12 mouse cellular contexts compared by ENCODE assay signal in the genomic region with DNA sequence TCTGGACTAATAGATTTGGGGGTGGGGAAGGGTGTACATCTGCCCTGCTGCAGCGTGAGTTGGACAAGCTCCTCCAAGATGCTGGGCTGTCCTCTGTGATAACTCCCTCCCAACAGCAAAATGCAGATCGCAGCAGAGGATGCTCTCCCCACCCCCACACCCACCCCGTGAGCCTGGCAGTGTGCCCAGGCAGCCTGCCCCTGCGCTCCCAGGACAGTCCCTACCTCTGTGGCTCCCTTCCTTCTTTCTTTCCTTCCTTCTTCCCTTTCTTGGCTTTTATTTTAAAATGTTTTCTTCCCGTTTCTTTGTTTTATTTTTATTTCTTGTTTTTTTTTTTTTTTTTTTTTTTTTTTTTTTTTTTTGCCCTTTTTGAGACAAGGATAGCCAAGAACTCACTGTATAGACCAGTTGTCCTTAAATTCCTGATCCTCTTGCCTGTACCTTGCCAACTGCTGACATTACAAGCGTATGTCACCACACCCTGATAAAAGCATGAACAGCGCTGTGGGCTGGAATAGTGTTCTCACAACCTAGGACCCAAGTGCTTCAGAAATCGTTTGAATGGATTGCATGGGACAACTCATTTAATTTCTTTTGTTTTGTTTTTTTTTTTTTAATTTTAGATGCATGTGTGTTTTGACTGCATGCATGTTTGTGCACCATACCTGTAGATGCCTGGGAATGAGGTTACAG. TPM values are rescaled to one million over a fixed set of nuclear protein-coding genes. Genes with fewer than 3 reads are reported as not detected.
DNase-seq lines count a peak whose midpoint lies in the region; ATAC-seq and TF ChIP-seq lines count a peak whose summit lies in the region.
"Had no signal": no experiment of that assay in that cellular context is flagged by ENCODE, and none has a peak within 500 bp of the region (broad histone marks: within the 10 kb centered on the region; RNA-seq: fewer than 3 reads in every experiment).

No protein-coding gene starts in this region.

- no peak for TF ChIP-seq CTCF in cerebellum, adult 2 months (IDR thresholded peaks at IDR 0.05; ENCODE audit: borderline replicate concordance, insufficient read depth, low read depth, low read length)
- TF ChIP-seq CTCF in midbrain, postnatal 0 days (IDR thresholded peaks at IDR 0.05): no peak

- intact Hi-C loops in gastrocnemius, postnatal 36 days (cut with DNase I): no loop called here

- H3K4me1 ChIP-seq in forebrain, embryonic 14.5 days (ENCODE audit: control insufficient read depth, insufficient read depth, low read length): peaks cover 18% of the 10 kb centered on the region
- no peaks in the 10 kb centered on the region for H3K4me1 ChIP-seq in forebrain, embryonic 11.5 days (replicated peaks; ENCODE audit: control insufficient read depth, insufficient read depth, low read length)
- H3K4me1 ChIP-seq in midbrain, embryonic 14.5 days (ENCODE audit: control insufficient read depth, insufficient read depth, low read length): peaks cover 23% of the 10 kb centered on the region
- no peaks in the 10 kb centered on the region; the same call in 1 of the 2 replicates for H3K4me1 ChIP-seq in midbrain, embryonic 11.5 days (ENCODE audit: control insufficient read depth, insufficient read depth, low read length)
- H3K4me1 ChIP-seq in cerebellum, adult 2 months (ENCODE audit: control insufficient read depth, insufficient read depth, low read length): peaks cover 21% of the 10 kb centered on the region
- H3K4me1 ChIP-seq in midbrain, postnatal 0 days (ENCODE audit: insufficient read depth, low read length): 0 out of 2 replicates have a peak, but pooled peaks cover 4% of the 10 kb centered on the region
- H3K4me1 ChIP-seq: embryonic facial prominence, embryonic 15.5 days had no signal

- H3K4me2 ChIP-seq in forebrain, embryonic 14.5 days (ENCODE audit: low read length): peak overlapping the region; percentile 7; the same call in 1 of the 2 replicates
- H3K4me2 ChIP-seq in forebrain, embryonic 11.5 days (ENCODE audit: low read depth, low read length, severe bottlenecking): no peak overlapping the region
- H3K4me2 ChIP-seq in midbrain, embryonic 14.5 days (ENCODE audit: low read length): no peak overlapping the region
- H3K4me2 ChIP-seq in midbrain, embryonic 11.5 days: no peak overlapping the region
- H3K4me2 ChIP-seq in midbrain, postnatal 0 days (ENCODE audit: low read depth, low read length, poor library complexity, severe bottlenecking): no peak overlapping the region
- H3K4me2 ChIP-seq: embryonic facial prominence, embryonic 15.5 days had no signal

- WGBS in forebrain, embryonic 14.5 days: 44% methylated on average over 8 of the region's 8 CpGs
- WGBS in forebrain, embryonic 11.5 days: 62% methylated on average over 8 of the region's 8 CpGs
- WGBS in midbrain, embryonic 14.5 days: 45% methylated on average over 8 of the region's 8 CpGs
- WGBS in midbrain, embryonic 11.5 days: 62% methylated on average over 8 of the region's 8 CpGs
- WGBS in cerebellum, adult 2 months: 11% methylated on average over 8 of the region's 8 CpGs
- 44% methylated on average over 8 of the region's 8 CpGs for WGBS in midbrain, postnatal 0 days

- H3K9ac ChIP-seq in forebrain, embryonic 14.5 days (ENCODE audit: low read length): peak overlapping the region; percentile 35; the same call in 1 of the 2 replicates
- no peak overlapping the region for H3K9ac ChIP-seq in forebrain, embryonic 11.5 days (ENCODE audit: low read length)
- H3K9ac ChIP-seq in midbrain, embryonic 14.5 days (replicated peaks; ENCODE audit: low read length): no peak overlapping the region
- H3K9ac ChIP-seq in midbrain, embryonic 11.5 days (ENCODE audit: low read length): no peak overlapping the region
- no peak overlapping the region for H3K9ac ChIP-seq in midbrain, postnatal 0 days (replicated peaks; ENCODE audit: low read length, poor library complexity, severe bottlenecking)
- H3K9ac ChIP-seq: embryonic facial prominence, embryonic 15.5 days; forebrain, embryonic 15.5 days had no signal

- ATAC-seq in forebrain, embryonic 14.5 days: no peak
- no peak for ATAC-seq in forebrain, embryonic 11.5 days (replicated peaks; ENCODE audit: low FRiP score)
- no peak; the same call in 1 of the 2 replicates for ATAC-seq in midbrain, embryonic 14.5 days (ENCODE audit: low FRiP score, low TSS enrichment)
- ATAC-seq in midbrain, embryonic 11.5 days (ENCODE audit: low FRiP score): no peak
- ATAC-seq in midbrain, postnatal 0 days (ENCODE audit: low FRiP score): no peak
- ATAC-seq: forebrain, embryonic 15.5 days; intestine, embryonic 16.5 days had no signal

- no peaks in the 10 kb centered on the region for H3K36me3 ChIP-seq in forebrain, embryonic 14.5 days (ENCODE audit: control insufficient read depth, insufficient read depth, low read length)
- no peaks in the 10 kb centered on the region for H3K36me3 ChIP-seq in forebrain, embryonic 11.5 days (ENCODE audit: control insufficient read depth, insufficient read depth, low read length)
- no peaks in the 10 kb centered on the region for H3K36me3 ChIP-seq in midbrain, embryonic 14.5 days (ENCODE audit: control insufficient read depth, insufficient read depth, low read length)
- no peaks in the 10 kb centered on the region for H3K36me3 ChIP-seq in midbrain, embryonic 11.5 days (ENCODE audit: control insufficient read depth, insufficient read depth, low read length)
- H3K36me3 ChIP-seq in midbrain, postnatal 0 days (ENCODE audit: insufficient read depth, low read length): no peaks in the 10 kb centered on the region
- H3K36me3 ChIP-seq: embryonic facial prominence, embryonic 15.5 days; forebrain, embryonic 15.5 days had no signal

- no peak overlapping the region for H3K4me3 ChIP-seq in forebrain, embryonic 14.5 days (ENCODE audit: low read depth, low read length)
- no peak overlapping the region for H3K4me3 ChIP-seq in forebrain, embryonic 11.5 days (ENCODE audit: low read depth, low read length)
- no peak overlapping the region for H3K4me3 ChIP-seq in midbrain, embryonic 14.5 days (replicated peaks; ENCODE audit: low read depth, low read length)
- H3K4me3 ChIP-seq in midbrain, embryonic 11.5 days (ENCODE audit: low read depth, low read length): no peak overlapping the region
- peak overlapping the region; percentile 76 for H3K4me3 ChIP-seq in cerebellum, adult 2 months (replicated peaks; ENCODE audit: insufficient read depth, low read depth, low read length)
- H3K4me3 ChIP-seq in midbrain, postnatal 0 days (ENCODE audit: low read depth, low read length): no peak overlapping the region
- H3K4me3 ChIP-seq: embryonic facial prominence, embryonic 15.5 days; forebrain, embryonic 15.5 days had no signal

- TF ChIP-seq POLR2A in cerebellum, adult 2 months (IDR thresholded peaks at IDR 0.05; ENCODE audit: borderline replicate concordance, insufficient read depth, low read length): peak; percentile 35; the same call in 1 of the 2 replicates

- no peak for DNase-seq in forebrain, embryonic 14.5 days (ENCODE audit: low spot score)
- no peak for DNase-seq in forebrain, embryonic 11.5 days (ENCODE audit: low spot score)
- DNase-seq in midbrain, embryonic 14.5 days: peak; percentile 66
- DNase-seq in midbrain, embryonic 11.5 days (ENCODE audit: low spot score, missing footprints): no peak
- peak in 1 of 2 experiments; percentile 72 for DNase-seq in cerebellum, adult 2 months
- DNase-seq in midbrain, postnatal 0 days (ENCODE audit: low spot score): peak; percentile 20
- no peak for DNase-seq in heart, postnatal 4 days
- DNase-seq in gastrocnemius, postnatal 36 days: no peak
- DNase-seq: right cerebral cortex, adult 18-20 months had no signal

- no peaks in the 10 kb centered on the region for H3K27me3 ChIP-seq in forebrain, embryonic 14.5 days (replicated peaks; ENCODE audit: control insufficient read depth, insufficient read depth, low read length)
- H3K27me3 ChIP-seq in forebrain, embryonic 11.5 days (ENCODE audit: control insufficient read depth, insufficient read depth, low read length): no peaks in the 10 kb centered on the region
- no peaks in the 10 kb centered on the region for H3K27me3 ChIP-seq in midbrain, embryonic 14.5 days (ENCODE audit: control insufficient read depth, insufficient read depth, low read length)
- no peaks in the 10 kb centered on the region; the same call in 1 of the 2 replicates for H3K27me3 ChIP-seq in midbrain, embryonic 11.5 days (ENCODE audit: control insufficient read depth, insufficient read depth, low read length)
- no peaks in the 10 kb centered on the region for H3K27me3 ChIP-seq in cerebellum, adult 2 months (ENCODE audit: control insufficient read depth, insufficient read depth, low read length)
- H3K27me3 ChIP-seq in midbrain, postnatal 0 days (ENCODE audit: insufficient read depth, low read length): no peaks in the 10 kb centered on the region
- H3K27me3 ChIP-seq: embryonic facial prominence, embryonic 15.5 days; forebrain, embryonic 15.5 days had no signal

- no peaks in the 10 kb centered on the region for H3K9me3 ChIP-seq in forebrain, embryonic 14.5 days (replicated peaks; ENCODE audit: control insufficient read depth, low read length)
- H3K9me3 ChIP-seq in forebrain, embryonic 11.5 days (ENCODE audit: control insufficient read depth, low read length): no peaks in the 10 kb centered on the region
- no peaks in the 10 kb centered on the region for H3K9me3 ChIP-seq in midbrain, embryonic 14.5 days (ENCODE audit: control insufficient read depth, low read length)
- no peaks in the 10 kb centered on the region for H3K9me3 ChIP-seq in midbrain, embryonic 11.5 days (ENCODE audit: control insufficient read depth, low read length)
- no peaks in the 10 kb centered on the region for H3K9me3 ChIP-seq in midbrain, postnatal 0 days (ENCODE audit: low read length)
- H3K9me3 ChIP-seq: embryonic facial prominence, embryonic 15.5 days; forebrain, embryonic 15.5 days had no signal

- 0 out of 2 replicates have a peak overlapping the region, but pooled peaks have one; percentile 9 for H3K27ac ChIP-seq in forebrain, embryonic 14.5 days (ENCODE audit: low read depth, low read length)
- H3K27ac ChIP-seq in forebrain, embryonic 11.5 days (ENCODE audit: low read depth, low read length): no peak overlapping the region
- H3K27ac ChIP-seq in midbrain, embryonic 14.5 days (replicated peaks; ENCODE audit: low read depth, low read length): peak overlapping the region; percentile 63; the same call in 1 of the 2 replicates
- H3K27ac ChIP-seq in midbrain, embryonic 11.5 days (ENCODE audit: low read depth, low read length): no peak overlapping the region
- H3K27ac ChIP-seq in cerebellum, adult 2 months (ENCODE audit: insufficient read depth, low read length): peak overlapping the region; percentile 91
- no peak overlapping the region for H3K27ac ChIP-seq in midbrain, postnatal 0 days (ENCODE audit: low read depth, low read length)
- H3K27ac ChIP-seq: embryonic facial prominence, embryonic 15.5 days had no signal

RNA-seq across cellular contexts. Expression of a gene that starts 1.6 kb away (rescaled TPM):
- 50.4 and 69.7 TPM in 2 replicates for polyA plus RNA-seq in forebrain, embryonic 14.5 days (2014; fragmentation: Nextera tagmentation; extraction: Ambion mirVana)
- 31.3 and 35.6 TPM in 2 replicates for polyA plus RNA-seq in forebrain, embryonic 11.5 days (2014; fragmentation: Nextera tagmentation; extraction: Ambion mirVana)
- 78.0 and 82.6 TPM in 2 replicates for polyA plus RNA-seq in midbrain, embryonic 14.5 days (2014; fragmentation: Nextera tagmentation; extraction: Ambion mirVana)
- polyA plus RNA-seq in midbrain, embryonic 11.5 days (2014; fragmentation: Nextera tagmentation; extraction: Ambion mirVana): 22.8 and 23.2 TPM in 2 replicates
- polyA plus RNA-seq in cerebellum, adult 2 months (2012; rRNA removed): 62.3 and 80.7 TPM in 2 replicates
- total RNA-seq in midbrain, postnatal 0 days (2014; rRNA removed): 59.8 and 67.1 TPM in 2 replicates
- polyA plus RNA-seq in midbrain, postnatal 0 days (2015; fragmentation: Nextera tagmentation; extraction: Ambion mirVana): 67.4 and 67.6 TPM in 2 replicates
- total RNA-seq in heart, postnatal 4 days (2021): 1 to 10 TPM in 1 of 2 experiments, under 1 TPM in 1; 0.92 to 1.8 TPM
- total RNA-seq in gastrocnemius, postnatal 36 days (2021): under 1 TPM; 0.27 to 0.54 TPM

Comparison
In these comparisons a context has a peak if more than half of its experiments do, and no peak if none do; other contexts are left out.
1. DNase-seq: peak in midbrain, embryonic 14.5 days (single experiment) and midbrain, postnatal 0 days (single experiment); none in forebrain, embryonic 14.5 days (single experiment), forebrain, embryonic 11.5 days (single experiment), midbrain, embryonic 11.5 days (single experiment), heart, postnatal 4 days (single experiment) and gastrocnemius, postnatal 36 days (0 of 2).
2. H3K27ac ChIP-seq: peak in forebrain, embryonic 14.5 days (single experiment), midbrain, embryonic 14.5 days (single experiment) and cerebellum, adult 2 months (single experiment); none in forebrain, embryonic 11.5 days (single experiment), midbrain, embryonic 11.5 days (single experiment) and midbrain, postnatal 0 days (single experiment).